Mouse (Mus musculus) lung, postnatal 0 days (tissue): Measurements from ENCODE around the gene Rassf1. TPM values are rescaled to one million over a fixed set of nuclear protein-coding genes. Genes with fewer than 3 reads are reported as not detected.
A peak's percentile ranks its signal among the peaks of the same experiment; 100 is the strongest.

Experiments
- ATAC-seq: fragments of 200-750 bp; cut with Nextera tagmentation; 2 replicates; pipeline ENCODE4 v1.8.0; 2017; ENCODE audit warnings: moderate library complexity
- DNase-seq: peaks from one replicate; pipeline ENCODE4 v3.0.0-alpha.2; 2016; ENCODE audit warnings: low spot score
- H3K27ac ChIP-seq: fragments of 300-500 bp; sonication (generic); 2 replicates; pipeline ENCODE4 v1.5.1; 2014; ENCODE audit warnings: antibody characterized with exemption, mild to moderate bottlenecking, low read length, mixed read lengths
- H3K27me3 ChIP-seq: fragments of 300-500 bp; sonication (generic); replicated peaks from 2 replicates; pipeline ENCODE4 v1.6.1; 2014; ENCODE audit warnings: low read length, mixed read lengths; ENCODE audit not compliant: insufficient read depth
- H3K36me3 ChIP-seq: fragments of 300-500 bp; sonication (generic); 2 replicates; pipeline ENCODE4 v1.6.1; 2014; ENCODE audit warnings: low read length, mixed read lengths; ENCODE audit not compliant: insufficient read depth
- H3K4me1 ChIP-seq: fragments of 300-500 bp; sonication (generic); 2 replicates; pipeline ENCODE4 v1.6.1; 2014; ENCODE audit warnings: antibody characterized with exemption, low read depth, low read length, mixed read lengths; ENCODE audit not compliant: insufficient read depth
- H3K4me2 ChIP-seq: fragments of 300-500 bp; sonication (generic); replicated peaks from 2 replicates; pipeline ENCODE4 v1.6.1; 2014; ENCODE audit warnings: low read depth, mild to moderate bottlenecking, low read length, moderate library complexity, mixed read lengths
- H3K4me3 ChIP-seq: fragments of 300-500 bp; sonication (generic); 2 replicates; pipeline ENCODE4 v1.5.1; 2014; ENCODE audit warnings: low read depth, low read length
- H3K9ac ChIP-seq: fragments of 300-500 bp; sonication (generic); replicated peaks from 2 replicates; pipeline ENCODE4 v1.6.1; 2014; ENCODE audit warnings: low read depth, mild to moderate bottlenecking
- H3K9me3 ChIP-seq: fragments of 300-500 bp; sonication (generic); 2 replicates; pipeline ENCODE4 v1.6.1; 2016; ENCODE audit warnings: low read length, mixed read lengths
- CTCF ChIP-seq: IDR thresholded peaks from 2 replicates; pipeline ENCODE4 v1.5.1; 2016; ENCODE audit warnings: antibody characterized with exemption, mild to moderate bottlenecking
- EP300 ChIP-seq: IDR thresholded peaks from 2 replicates; pipeline ENCODE4 v1.6.1; 2016; ENCODE audit warnings: antibody characterized with exemption, mild to moderate bottlenecking, control low read depth
- WGBS: fragments of 180-500 bp; shearing (Covaris S2); extraction: QIAGEN DNeasy Blood & Tissue Kit; methylation state at CpG from one replicate; pipeline ENCODE4 v1.1.7; 2014; 5-methylcytosine and 5-hydroxymethylcytosine counted together
- polyA plus RNA-seq: library from polyadenylated mRNA; unstranded; fragments of >200 nt; fragmentation: Nextera tagmentation; extraction: Ambion mirVana; gene quantifications from 2 replicates; pipeline ENCODE4 v1.2.1, GENCODE M21; 2015

The Rassf1 gene
- polyA plus RNA-seq, 1 experiment from 2014 or later: 86.1 TPM

- Histone ChIP-seq H3K27me3 (no peaks in the 10 kb centered on the region), H3K4me2 (no peak overlapping the region), H3K36me3 (peaks cover 12% of the 10 kb centered on the region; the same call in 1 of the 2 replicates), H3K27ac (no peak overlapping the region), H3K9ac (no peak overlapping the region), H3K4me3 (no peak overlapping the region), H3K9me3 (no peaks in the 10 kb centered on the region), H3K4me1 (0 out of 2 replicates have a peak, but pooled peaks cover 3% of the 10 kb centered on the region)
- WGBS: 78% methylated on average over 11 of the region's 11 CpGs
- ATAC-seq (peak; percentile 25), DNase-seq (no peak)
- TF ChIP-seq CTCF (no peak), EP300 (no peak)
Measured at GRCm38 (mm10) chr9:107596619-107597569, 45.5 kb downstream of the Rassf1 start.

DNA sequence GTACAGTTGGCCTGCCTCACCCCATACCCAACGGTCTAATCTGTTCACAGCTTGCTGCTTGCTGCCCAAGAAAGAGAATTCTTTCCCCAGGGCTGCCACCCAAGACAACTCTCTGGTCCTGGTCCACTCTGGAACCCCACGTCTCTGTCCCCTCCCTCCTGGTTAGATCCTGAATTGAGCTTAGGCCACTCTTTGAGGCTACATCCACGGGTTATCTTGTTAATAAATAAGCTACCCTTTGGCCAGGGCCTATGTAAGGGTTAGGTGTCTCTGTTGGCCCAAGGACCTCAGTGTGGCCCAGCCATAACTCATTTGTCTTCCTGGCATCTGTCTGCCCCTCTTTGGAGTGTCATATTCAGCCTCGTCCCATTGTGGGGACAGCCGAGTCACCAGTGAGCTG lies 47.0 kb downstream of the Rassf1 start:
- H3K4me2 ChIP-seq: no peak overlapping the region
- WGBS: 65% methylated on average over 5 of the region's 5 CpGs
- TF ChIP-seq EP300 (no peak), CTCF (no peak)
- no peak overlapping the region for H3K9ac ChIP-seq
- H3K4me1 ChIP-seq: 0 out of 2 replicates have a peak, but pooled peaks cover 3% of the 10 kb centered on the region
- no peaks in the 10 kb centered on the region for H3K27me3 ChIP-seq
- DNase-seq (no peak), ATAC-seq (no peak)
- no peaks in the 10 kb centered on the region for H3K9me3 ChIP-seq
- H3K36me3 ChIP-seq: no peaks in the 10 kb centered on the region
- no peak overlapping the region for H3K4me3 ChIP-seq
- H3K27ac ChIP-seq: no peak overlapping the region

GRCm38 (mm10) chr9:107599433-107599832 lies 48.1 kb downstream of the Rassf1 start:
- Histone ChIP-seq H3K36me3 (no peaks in the 10 kb centered on the region), H3K9me3 (no peaks in the 10 kb centered on the region), H3K4me3 (no peak overlapping the region), H3K4me2 (no peak overlapping the region), H3K27me3 (no peaks in the 10 kb centered on the region), H3K27ac (no peak overlapping the region), H3K4me1 (0 out of 2 replicates have a peak, but pooled peaks cover 3% of the 10 kb centered on the region), H3K9ac (no peak overlapping the region)
- ATAC-seq (no peak), DNase-seq (no peak)
- 81% methylated on average over 9 of the region's 9 CpGs for WGBS
- TF ChIP-seq CTCF: no peak
- TF ChIP-seq EP300: no peak

- H3K4me1 ChIP-seq: 0 out of 2 replicates have a peak, but pooled peaks cover 3% of the 10 kb centered on the region
- H3K9ac ChIP-seq: no peak overlapping the region
- no peak for DNase-seq
- no peak for ATAC-seq
- no peaks in the 10 kb centered on the region for H3K36me3 ChIP-seq
- no peak overlapping the region for H3K27ac ChIP-seq
- no peaks in the 10 kb centered on the region for H3K27me3 ChIP-seq
- WGBS: 62% methylated on average over 14 of the region's 14 CpGs
- no peak overlapping the region for H3K4me2 ChIP-seq
- H3K9me3 ChIP-seq: no peaks in the 10 kb centered on the region
- no peak overlapping the region for H3K4me3 ChIP-seq
- TF ChIP-seq CTCF (no peak; the same call in 1 of the 2 replicates), EP300 (no peak)
Measured at GRCm38 (mm10) chr9:107599842-107600241, 48.5 kb downstream of the Rassf1 start.

DNA sequence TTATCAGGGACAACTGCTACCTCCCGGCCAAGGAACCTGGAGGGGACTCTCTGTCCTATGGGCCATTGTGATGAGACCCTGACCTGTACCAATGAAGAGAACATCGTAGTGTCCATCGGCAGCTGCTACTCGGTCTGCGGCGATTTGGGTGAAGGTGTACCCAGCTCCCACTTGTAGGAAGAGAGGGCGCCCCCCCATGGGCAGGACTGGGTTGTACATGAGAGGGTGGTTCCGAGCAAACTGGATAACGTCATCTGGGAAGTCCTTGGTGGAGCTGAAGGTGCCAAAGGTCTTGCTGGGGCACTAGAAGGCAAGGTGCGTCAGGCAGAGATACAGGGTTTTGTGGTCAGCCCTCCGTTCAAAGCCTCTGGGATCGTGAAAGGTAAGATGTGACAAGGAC lies 49.4 kb downstream of the Rassf1 start:
- WGBS: 70% methylated on average over 12 of the region's 12 CpGs
- Histone ChIP-seq H3K27me3 (no peaks in the 10 kb centered on the region), H3K4me3 (no peak overlapping the region), H3K9me3 (no peaks in the 10 kb centered on the region), H3K4me2 (no peak overlapping the region), H3K27ac (no peak overlapping the region), H3K4me1 (0 out of 2 replicates have a peak, but pooled peaks cover 3% of the 10 kb centered on the region), H3K36me3 (no peaks in the 10 kb centered on the region), H3K9ac (no peak overlapping the region)
- TF ChIP-seq EP300: no peak
- peak; percentile 49 for TF ChIP-seq CTCF
- ATAC-seq (no peak), DNase-seq (no peak)

- no peaks in the 10 kb centered on the region for H3K27me3 ChIP-seq
- H3K36me3 ChIP-seq: no peaks in the 10 kb centered on the region
- H3K9me3 ChIP-seq: no peaks in the 10 kb centered on the region
- no peak for DNase-seq
- H3K9ac ChIP-seq: no peak overlapping the region
- H3K27ac ChIP-seq: no peak overlapping the region
- WGBS: 79% methylated on average over 11 of the region's 11 CpGs
- TF ChIP-seq EP300 (no peak), CTCF (no peak)
- H3K4me2 ChIP-seq: no peak overlapping the region
- no peak overlapping the region for H3K4me3 ChIP-seq
- no peak for ATAC-seq
- 0 out of 2 replicates have a peak, but pooled peaks cover 3% of the 10 kb centered on the region for H3K4me1 ChIP-seq
Measured at GRCm38 (mm10) chr9:107601275-107601674, 49.9 kb downstream of the Rassf1 start.
